Mouse (Mus musculus) macrophage (primary cell): ENCODE measurements around the gene Gm5617. TPM values are rescaled to one million over a fixed set of nuclear protein-coding genes. Genes with fewer than 3 reads are reported as not detected.
A peak's percentile ranks its signal among the peaks of the same experiment; 100 is the strongest.

Experiments used
- H3K27ac ChIP-seq: fragments of 350-480 bp; formaldehyde crosslinking; 2 replicates; pipeline ENCODE4 v1.9.0; 2021
- H3K36me3 ChIP-seq: fragments of 350-480 bp; formaldehyde crosslinking; 2 replicates; pipeline ENCODE4 v1.9.0; 2021; ENCODE audit errors: inconsistent target
- H3K4me3 ChIP-seq: fragments of 350-480 bp; formaldehyde crosslinking; 2 replicates; pipeline ENCODE4 v1.9.0; 2021; ENCODE audit errors: inconsistent target
- H3K79me2 ChIP-seq: fragments of 350-480 bp; formaldehyde crosslinking; 2 replicates; pipeline ENCODE4 v1.9.0; 2021; ENCODE audit errors: inconsistent target
- WGBS: methylation state at CpG from one replicate; pipeline ENCODE4 v1.1.7; 2026; ENCODE audit warnings: inconsistent platforms; ENCODE audit not compliant: missing documents; 5-methylcytosine and 5-hydroxymethylcytosine counted together
- polyA plus RNA-seq: library from polyadenylated mRNA; stranded (reverse); fragments of 250-400 nt; gene quantifications from 3 replicates; pipeline ENCODE4 v1.2.4, GENCODE M21; 2018; ENCODE audit warnings: inconsistent platforms

The Gm5617 gene
- polyA plus RNA-seq, 1 experiment from 2014 or later: 7.1 TPM

- Histone ChIP-seq H3K79me2 (peaks cover 17% of the 10 kb centered on the region; the same call in 1 of the 2 replicates), H3K4me3 (no peak overlapping the region), H3K27ac (no peak overlapping the region), H3K36me3 (peaks cover 24% of the 10 kb centered on the region)
- 89% methylated on average over 10 of the region's 10 CpGs for WGBS
Measured at GRCm38 (mm10) chr9:48476236-48477165, 18.7 kb upstream of the Gm5617 start.

DNA sequence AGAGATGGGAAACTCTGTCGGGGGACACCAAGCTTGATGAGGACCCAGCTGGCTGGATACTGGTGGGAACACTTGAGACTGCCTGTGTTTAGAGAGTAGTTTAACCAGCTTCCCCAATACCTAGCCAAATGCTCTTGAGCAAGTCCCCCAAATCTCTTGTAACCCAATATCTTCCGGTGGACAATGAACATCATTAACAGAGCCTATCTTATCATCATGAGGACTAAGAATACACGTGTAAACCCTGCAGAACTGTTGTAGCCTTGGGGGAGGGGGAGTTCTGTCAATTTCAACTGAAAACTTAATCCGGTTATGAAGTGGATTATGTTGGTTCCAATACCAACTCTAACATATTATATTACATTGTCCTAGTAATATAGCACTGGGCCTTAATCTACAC, 16.4 kb upstream of the Gm5617 start:
- 93% methylated on average over 4 of the region's 4 CpGs for WGBS
- H3K27ac ChIP-seq: no peak overlapping the region
- H3K79me2 ChIP-seq: peaks cover 17% of the 10 kb centered on the region; the same call in 1 of the 2 replicates
- H3K36me3 ChIP-seq: peaks cover 14% of the 10 kb centered on the region
- no peak overlapping the region for H3K4me3 ChIP-seq

GRCm38 (mm10) chr9:48479838-48480410, 15.3 kb upstream of the Gm5617 start:
- Histone ChIP-seq H3K79me2 (peaks cover 17% of the 10 kb centered on the region; the same call in 1 of the 2 replicates), H3K27ac (peak overlapping the region; percentile 34), H3K36me3 (peaks cover 3% of the 10 kb centered on the region), H3K4me3 (peak overlapping the region; percentile 83)
- 7% methylated on average over 25 of the region's 25 CpGs for WGBS

GRCm38 (mm10) chr9:48480411-48481213, 14.6 kb upstream of the Gm5617 start, which contains the start of gene Rexo2:
Gene Rexo2, minus strand, starts transcription at chr9:48480623.
- WGBS: 2% methylated on average over 49 of the region's 49 CpGs
- peak within 1 kb of the TSS; percentile 83 for H3K4me3 ChIP-seq
- H3K27ac ChIP-seq: peak within 1 kb of the TSS; percentile 34
- peaks cover 17% of the 10 kb centered on the region; the same call in 1 of the 2 replicates for H3K79me2 ChIP-seq
- H3K36me3 ChIP-seq: no peaks in the 10 kb centered on the region; the same call in 1 of the 2 replicates

GRCm38 (mm10) chr9:48481214-48482134, 13.8 kb upstream of the Gm5617 start:
- Histone ChIP-seq H3K79me2 (peaks cover 17% of the 10 kb centered on the region; the same call in 1 of the 2 replicates), H3K4me3 (peak overlapping the region; percentile 26; the same call in 1 of the 2 replicates), H3K27ac (no peak overlapping the region), H3K36me3 (no peaks in the 10 kb centered on the region)
- 47% methylated on average over 20 of the region's 20 CpGs for whole genome bisulfite sequencing

GRCm38 (mm10) chr9:48495548-48495932, 298 bp downstream of the Gm5617 start:
- Histone ChIP-seq H3K36me3 (peaks cover 26% of the 10 kb centered on the region), H3K27ac (peak overlapping the region; percentile 81), H3K4me3 (peak overlapping the region; percentile 88), H3K79me2 (peaks cover 52% of the 10 kb centered on the region)
- 13% methylated on average over 34 of the region's 34 CpGs for WGBS

DNA sequence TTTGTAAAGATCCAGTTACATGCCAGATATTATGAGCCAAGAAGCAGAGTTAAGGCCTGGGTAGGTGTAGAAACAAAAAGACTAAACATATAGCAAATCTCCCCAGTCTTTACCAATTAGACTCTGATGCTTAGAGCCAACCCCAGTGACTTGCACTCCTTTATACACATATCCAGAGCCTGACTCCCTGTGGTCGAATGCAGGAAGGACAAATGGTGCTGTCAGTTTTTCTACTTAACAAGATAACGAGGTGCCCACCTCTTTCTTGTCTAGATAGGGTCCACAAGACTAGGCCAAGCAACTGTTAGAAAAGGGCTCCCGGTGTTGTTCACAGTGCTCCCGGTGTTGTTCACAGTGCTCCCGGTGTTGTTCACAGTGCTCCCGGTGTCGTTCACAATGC, 6.0 kb downstream of the Gm5617 start:
- Histone ChIP-seq H3K4me3 (no peak overlapping the region), H3K79me2 (peaks cover under 1% of the 10 kb centered on the region; the same call in 1 of the 2 replicates), H3K36me3 (no peaks in the 10 kb centered on the region), H3K27ac (no peak overlapping the region)
- 91% methylated on average over 7 of the region's 7 CpGs for WGBS

DNA sequence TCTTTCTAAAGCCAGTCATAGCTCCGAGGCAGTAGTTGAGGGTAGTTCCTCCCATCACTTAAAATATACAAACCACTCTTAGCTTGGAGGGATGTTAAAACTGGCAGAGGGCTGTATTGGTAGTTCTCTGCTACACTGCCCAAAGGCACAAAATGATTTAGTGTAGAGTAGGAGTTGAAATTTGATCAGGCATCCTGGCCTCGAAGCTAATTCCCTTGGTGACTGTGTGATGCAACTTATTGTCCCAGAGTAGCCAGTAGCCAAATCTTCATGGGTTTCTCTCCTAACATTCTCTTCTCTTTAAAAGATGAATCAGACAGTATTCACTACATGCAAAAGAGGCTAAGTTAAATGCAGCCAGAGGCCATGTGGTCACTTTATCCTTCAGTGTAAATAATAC, 7.8 kb downstream of the Gm5617 start:
- no peak overlapping the region for H3K27ac ChIP-seq
- 74% methylated on average over 2 of the region's 2 CpGs for WGBS
- H3K79me2 ChIP-seq: no peaks in the 10 kb centered on the region
- no peak overlapping the region for H3K4me3 ChIP-seq
- no peaks in the 10 kb centered on the region for H3K36me3 ChIP-seq

DNA sequence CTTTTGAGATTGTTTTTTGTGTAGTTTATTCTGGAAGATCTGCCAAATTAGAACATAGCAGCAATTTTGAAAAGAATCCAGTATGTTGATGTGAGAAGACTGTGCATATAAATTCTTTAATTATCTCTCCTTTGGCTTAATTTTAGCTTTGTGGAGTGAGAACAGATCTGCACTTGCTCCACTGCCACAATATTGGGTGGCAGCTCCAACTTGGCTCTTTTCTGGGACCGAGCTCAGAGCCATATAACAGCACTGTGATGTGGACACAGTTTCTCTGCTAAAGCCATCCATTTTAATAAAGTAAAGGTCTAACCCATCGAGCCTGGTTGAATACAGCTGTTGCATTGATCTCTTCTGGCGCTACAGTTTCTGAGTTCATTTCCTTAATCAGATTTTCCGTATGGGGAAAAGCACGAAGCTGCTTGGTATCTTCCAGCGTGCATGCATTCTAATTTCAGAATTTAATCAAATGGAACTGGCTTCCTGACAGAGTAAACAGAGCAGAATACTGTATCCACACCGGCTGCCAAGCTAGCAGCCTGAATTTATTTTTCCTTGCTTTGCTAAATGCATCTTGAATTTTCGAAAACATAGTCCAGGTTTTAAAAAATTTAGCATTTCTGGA, 9.6 kb downstream of the Gm5617 start:
- 92% methylated on average over 8 of the region's 8 CpGs for whole genome bisulfite sequencing
- Histone ChIP-seq H3K4me3 (no peak overlapping the region), H3K79me2 (no peaks in the 10 kb centered on the region), H3K27ac (no peak overlapping the region), H3K36me3 (no peaks in the 10 kb centered on the region)

DNA sequence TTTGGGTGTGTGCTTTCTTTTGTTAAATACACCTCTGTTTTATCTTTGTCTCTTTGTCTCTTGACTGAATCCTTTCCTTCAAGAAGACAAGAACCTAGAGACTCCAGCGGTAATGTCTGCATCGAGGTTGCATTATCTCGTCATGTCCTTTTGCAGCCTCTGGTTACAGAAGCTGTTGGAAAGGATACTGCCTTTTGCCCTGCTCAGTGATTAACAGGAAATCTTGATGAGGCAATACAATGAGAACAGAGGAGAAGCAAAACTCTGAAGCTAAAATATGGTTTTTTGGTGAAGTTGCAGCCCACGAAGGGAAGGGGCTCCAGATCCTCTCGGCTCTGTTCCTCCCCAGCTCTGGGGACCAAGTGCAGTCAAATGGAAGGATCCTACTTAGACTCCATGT, 14.9 kb downstream of the Gm5617 start:
- H3K79me2 ChIP-seq: no peaks in the 10 kb centered on the region
- WGBS: 25% methylated on average over 5 of the region's 5 CpGs

DNA sequence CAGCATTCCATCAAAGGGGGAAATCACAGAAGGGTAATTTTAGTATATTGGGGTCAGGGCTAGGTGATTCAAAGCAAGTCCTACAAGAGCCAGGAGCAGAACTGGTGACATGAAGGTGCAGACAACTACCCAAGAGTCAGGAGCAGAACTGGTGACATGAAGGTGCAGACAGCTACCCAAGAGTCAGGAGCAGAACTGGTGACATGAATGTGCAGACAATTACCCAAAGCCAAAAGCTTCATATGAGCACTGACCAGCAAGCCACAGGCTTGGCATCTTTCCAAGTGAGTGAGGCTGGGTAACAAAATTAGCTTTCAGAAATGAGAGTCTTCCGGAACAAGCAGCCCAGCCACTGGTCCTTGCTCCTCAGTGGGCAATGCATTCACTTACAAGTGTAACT, 20.1 kb downstream of the Gm5617 start:
- Histone ChIP-seq H3K4me3 (no peak overlapping the region), H3K27ac (no peak overlapping the region), H3K36me3 (no peaks in the 10 kb centered on the region), H3K79me2 (no peaks in the 10 kb centered on the region)
- WGBS: 9% methylated on average over 1 of the region's 1 CpGs

More for the DNA sequence above, 14.9 kb downstream of the Gm5617 start:
- no peak overlapping the region for H3K27ac ChIP-seq
- H3K4me3 ChIP-seq: no peak overlapping the region
- no peaks in the 10 kb centered on the region for H3K36me3 ChIP-seq

DNA sequence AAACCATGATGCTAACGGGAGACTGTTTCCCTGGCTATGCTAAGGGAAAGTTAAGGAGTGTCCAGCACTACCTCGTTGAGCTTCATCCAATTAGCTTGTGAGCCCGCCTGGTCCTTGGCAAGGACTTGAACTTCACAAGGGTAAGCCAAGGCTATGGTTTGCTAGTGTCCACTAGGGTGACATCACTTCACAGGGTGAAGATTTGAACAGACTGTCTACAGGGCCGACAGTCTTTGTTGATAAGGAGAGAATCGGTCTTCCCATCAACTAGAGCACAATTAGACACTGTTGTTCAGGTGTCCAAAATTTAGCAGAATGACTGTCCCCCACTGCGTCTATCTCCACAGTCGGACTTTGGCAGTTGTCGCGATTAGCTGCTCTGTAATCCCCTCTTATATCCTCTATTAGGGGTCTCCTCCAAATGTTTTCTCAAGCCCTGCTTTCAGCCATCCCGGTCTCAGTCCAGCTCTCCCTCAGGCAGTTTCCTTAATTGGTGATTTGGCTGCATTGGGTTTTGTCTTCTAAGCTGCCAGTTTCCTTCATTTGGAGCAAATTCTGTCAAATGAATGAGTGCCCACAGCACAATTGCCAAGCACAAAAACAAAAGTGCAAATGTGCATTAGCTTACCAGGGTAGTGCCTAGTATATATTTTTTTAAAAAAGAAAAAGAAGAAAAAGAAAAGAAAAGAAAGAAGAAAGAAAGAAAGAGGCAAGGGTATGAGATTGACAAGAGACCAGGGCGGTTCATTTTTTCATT, 21.6 kb downstream of the Gm5617 start:
- H3K27ac ChIP-seq: no peak overlapping the region
- 97% methylated on average over 11 of the region's 11 CpGs for WGBS
- no peaks in the 10 kb centered on the region for H3K36me3 ChIP-seq
- H3K79me2 ChIP-seq: no peaks in the 10 kb centered on the region
- H3K4me3 ChIP-seq: no peak overlapping the region
